Mouse (Mus musculus): ENCODE measurements around the gene Gm960.

DNA sequence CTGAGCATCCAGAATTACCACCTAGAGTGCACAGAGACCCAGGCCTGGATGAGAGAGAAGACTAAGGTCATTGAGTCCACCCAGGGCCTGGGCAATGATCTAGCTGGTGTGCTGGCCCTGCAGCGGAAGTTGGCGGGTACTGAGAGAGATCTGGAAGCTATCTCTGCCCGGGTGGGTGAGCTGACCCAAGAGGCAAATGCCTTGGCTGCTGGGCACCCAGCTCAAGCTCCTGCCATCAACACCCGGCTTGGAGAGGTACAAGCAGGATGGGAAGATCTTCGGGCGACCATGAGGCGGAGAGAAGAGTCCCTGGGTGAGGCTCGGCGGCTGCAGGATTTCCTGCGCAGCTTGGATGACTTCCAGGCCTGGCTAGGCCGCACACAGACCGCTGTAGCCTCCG is 39.4 kb upstream of the Gm960 start:
- no peak for TF ChIP-seq CTCF (IDR thresholded peaks at IDR 0.05; ENCODE audit: low read depth, low read length)
- no peak for TF ChIP-seq TAL1 (conservative IDR thresholded peaks at IDR 0.05; ENCODE audit: low read depth, low read length)
